Mouse (Mus musculus) adrenal gland, postnatal 25 days (tissue): Measurements from ENCODE around the gene Gpnmb. TPM values are rescaled to one million over a fixed set of nuclear protein-coding genes. Genes with fewer than 3 reads are reported as not detected.

Experiments
- DNase-seq: peaks from one replicate; pipeline ENCODE4 v3.0.0; 2021; ENCODE audit warnings: mixed read lengths
- long read RNA-seq: library from polyadenylated mRNA; stranded (forward); transcript quantifications from one replicate; pipeline ENCODE4 v2.0.0, GENCODE M21; 2021
- total RNA-seq: library from RNA; stranded (reverse); gene quantifications from 2 replicates; pipeline ENCODE4 v1.2.3, GENCODE M21; 2021

Gpnmb gene
- total RNA-seq = 0.33 TPM in 1 of 2 replicates, not detected in the other
- long read RNA-seq = 0 reads

DNA sequence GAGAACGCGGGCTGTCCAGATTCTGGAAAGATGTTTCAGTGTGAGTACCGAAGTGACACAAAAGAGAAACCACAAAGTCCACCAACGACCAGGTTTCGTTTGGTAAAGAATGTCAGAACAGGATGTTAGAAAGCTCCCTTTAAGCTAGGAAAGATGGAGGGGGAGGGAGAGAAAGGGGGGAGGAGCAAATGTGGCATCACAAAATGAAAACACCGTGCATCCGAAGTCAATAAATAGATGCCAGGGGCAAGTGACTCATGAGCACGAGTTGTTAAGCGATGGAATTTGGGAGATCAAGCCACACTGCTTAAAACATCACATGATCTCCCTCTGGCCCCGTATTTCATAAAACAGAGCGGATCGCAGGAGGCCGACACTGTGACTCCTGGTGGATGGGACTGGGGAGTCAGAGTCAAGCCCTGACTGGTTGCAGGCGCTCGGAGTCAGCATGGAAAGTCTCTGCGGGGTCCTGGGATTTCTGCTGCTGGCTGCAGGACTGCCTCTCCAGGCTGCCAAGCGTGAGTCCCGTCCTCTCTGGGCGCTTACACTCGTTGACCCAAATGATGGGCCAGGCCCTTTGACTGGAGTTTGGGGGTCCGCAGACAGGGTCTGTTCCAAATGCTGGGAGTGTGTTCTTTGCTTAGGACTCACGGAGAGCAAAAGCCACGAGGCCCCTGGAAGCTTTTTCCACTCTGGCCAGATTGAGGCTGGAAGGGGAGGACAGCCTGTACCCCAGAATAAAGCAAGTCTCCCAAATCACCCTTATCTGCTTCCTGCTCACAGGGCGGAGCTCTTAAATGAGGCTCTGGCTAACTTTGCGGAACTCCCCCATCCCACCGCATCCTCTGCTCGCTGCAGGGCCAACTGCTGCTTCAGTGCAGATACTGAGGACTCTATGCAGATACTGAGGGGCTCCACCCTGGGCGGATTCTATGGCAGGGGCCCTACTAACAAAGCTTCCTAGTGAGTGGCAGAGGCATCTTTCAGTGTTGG is at the start of gene Gpnmb:
Gene Gpnmb, plus strand, starts transcription at position 272 of the 993 bp plus-strand sequence.
- no peak for DNase-seq

- no peak for DNase-seq
Measured at GRCm38 (mm10) chr6:48989971-48990370, 46.4 kb upstream of the Gpnmb start.

DNA sequence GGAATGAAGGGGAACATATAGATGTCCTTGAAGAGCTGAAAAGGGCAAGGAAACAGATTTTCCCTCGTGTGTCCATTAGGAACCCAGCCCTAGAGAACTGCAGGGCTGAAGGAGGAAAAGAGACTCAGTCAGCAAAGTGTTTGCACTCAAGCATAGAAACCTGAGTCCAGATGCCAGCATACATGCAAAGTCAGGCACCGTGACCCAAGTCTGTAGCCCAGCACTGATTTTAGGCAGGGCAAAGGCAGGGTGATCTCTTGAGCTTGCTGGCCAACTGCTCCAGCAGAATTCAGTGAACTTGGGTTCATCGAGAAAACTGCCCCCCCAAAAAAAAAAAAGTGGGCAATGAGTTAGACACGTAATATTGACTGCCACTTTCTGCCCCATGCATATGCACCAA is 44.4 kb upstream of the Gpnmb start:
- DNase-seq = no peak

DNA sequence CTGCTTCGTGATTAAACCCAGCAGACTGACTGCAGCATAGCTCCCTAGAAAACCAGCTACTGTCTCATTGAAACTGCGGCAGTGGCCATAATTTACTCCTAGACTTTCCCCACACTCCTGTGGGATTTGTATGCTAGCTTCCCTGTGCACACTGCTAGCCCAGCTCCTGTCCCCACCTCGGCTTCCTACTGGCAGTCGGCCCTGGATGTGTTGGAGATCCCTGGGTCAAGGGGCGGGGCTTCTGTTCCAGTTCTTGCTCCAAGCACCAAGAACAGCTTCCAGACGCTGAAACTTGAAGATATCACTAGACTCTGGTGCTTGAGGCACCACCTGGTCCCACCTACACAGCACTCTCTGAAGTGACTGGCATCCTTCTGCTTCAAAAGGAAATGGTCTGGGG is 38.2 kb upstream of the Gpnmb start:
- DNase-seq = no peak

DNA sequence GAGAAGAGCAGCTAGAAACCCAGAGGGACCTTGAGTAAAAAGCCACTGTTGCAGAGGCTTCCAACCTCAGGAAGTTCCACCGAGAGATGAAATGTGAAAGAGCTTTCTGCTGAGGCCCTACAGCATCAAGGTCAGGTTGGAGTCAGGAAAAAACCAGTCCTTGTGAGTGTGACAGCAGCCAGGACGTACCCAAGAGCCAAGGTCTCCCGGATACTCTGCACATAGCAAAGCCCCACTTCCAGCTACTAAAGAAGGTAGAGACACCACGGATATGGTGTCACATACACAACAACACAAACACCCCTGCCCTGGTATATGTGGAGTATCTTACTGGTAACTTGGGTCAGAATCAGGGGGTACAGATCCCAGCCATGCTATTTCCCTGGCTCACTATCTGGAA is 37.5 kb upstream of the Gpnmb start:
- no peak for DNase-seq

- no peak for DNase-seq
Measured at GRCm38 (mm10) chr6:49003381-49003780, 33.0 kb upstream of the Gpnmb start.

GRCm38 (mm10) chr6:49007981-49008380 is 28.4 kb upstream of the Gpnmb start:
- DNase-seq = peak; percentile 62

GRCm38 (mm10) chr6:49008420-49009160 is 27.8 kb upstream of the Gpnmb start:
- DNase-seq = no peak

DNA sequence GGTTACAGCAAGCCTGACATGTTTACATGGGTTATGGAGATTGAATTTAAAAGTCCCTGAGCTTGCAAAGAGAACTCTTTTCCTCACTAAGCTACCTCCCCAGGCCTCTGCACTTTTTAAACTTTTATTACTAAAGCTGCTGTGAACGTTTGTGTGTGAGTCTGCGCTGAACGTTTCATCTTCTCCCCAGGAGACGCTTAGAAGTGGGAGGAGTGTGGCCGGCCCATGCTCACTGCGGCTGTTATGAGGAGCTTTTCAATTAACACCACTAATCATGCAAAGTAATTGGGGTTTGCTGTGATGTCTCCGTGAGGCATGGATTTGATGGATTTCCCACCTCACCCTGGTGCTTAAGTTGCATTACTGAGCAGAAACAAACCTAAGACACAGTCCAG is 27.2 kb upstream of the Gpnmb start:
- DNase-seq = no peak

GRCm38 (mm10) chr6:49009665-49010064 is 26.7 kb upstream of the Gpnmb start:
- DNase-seq = no peak

- DNase-seq = no peak
Measured at GRCm38 (mm10) chr6:49011191-49011590, 25.2 kb upstream of the Gpnmb start.

DNA sequence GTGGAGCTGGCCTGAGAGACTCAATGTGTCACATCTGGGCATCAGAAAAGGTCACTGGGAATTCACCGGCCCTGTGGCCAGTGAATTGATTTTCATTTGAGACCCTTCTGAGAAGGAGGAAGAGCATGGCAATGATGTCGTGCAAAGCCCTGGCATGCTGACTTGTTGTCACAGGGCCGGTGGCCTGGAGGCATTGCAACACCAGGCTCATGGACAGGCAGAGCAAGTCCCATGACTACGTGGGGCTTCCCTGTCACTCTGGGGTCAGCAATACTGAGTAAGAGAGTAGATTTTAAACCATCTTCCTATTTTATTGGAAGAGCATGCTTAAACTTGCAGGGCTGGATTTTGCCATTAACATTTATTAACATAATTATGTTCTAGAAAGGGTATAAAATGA is 23.3 kb upstream of the Gpnmb start:
- DNase-seq = no peak

GRCm38 (mm10) chr6:49013458-49013857 is 22.9 kb upstream of the Gpnmb start:
- DNase-seq = no peak

DNA sequence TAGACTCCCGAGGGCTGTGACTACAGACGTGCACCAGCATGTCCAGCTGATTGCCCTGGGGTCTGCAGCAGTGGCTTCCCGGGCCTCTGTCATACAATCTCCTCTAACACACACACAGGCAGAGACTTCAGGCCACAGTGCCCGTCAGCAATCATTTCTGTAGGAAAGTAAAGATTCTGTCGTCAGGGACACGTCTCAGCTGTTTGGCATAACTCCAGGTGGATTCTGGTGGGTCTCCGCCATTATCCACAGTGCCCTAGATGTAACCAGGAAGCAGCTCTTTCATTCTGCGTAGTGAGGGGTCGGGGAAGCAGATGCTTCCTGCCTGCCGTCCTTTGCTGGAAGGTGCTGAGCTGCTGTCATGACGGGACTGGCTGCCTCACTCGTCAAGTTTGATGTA is 19.2 kb upstream of the Gpnmb start:
- DNase-seq = no peak

DNA sequence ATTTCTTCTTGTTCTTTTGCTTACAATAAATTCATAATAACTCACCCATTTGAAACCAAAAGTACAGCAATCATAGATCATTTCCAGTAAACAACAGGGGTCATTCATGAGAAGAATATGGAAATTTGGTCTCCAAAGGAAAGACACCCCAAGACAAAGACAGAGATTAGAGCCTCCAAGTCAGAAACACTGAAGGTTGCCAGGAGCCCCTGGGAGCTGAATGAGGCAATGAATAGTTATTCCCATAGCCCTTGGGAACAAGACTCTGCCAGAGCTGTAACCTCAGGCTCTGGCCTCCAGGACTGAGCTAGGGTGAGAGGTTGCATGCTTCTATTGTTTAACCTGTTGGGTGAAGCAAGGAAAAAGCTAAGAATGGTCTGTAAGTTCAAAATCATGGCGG is 17.0 kb upstream of the Gpnmb start:
- DNase-seq = no peak

GRCm38 (mm10) chr6:49021141-49022012 is 15.0 kb upstream of the Gpnmb start:
- DNase-seq = no peak

GRCm38 (mm10) chr6:49022384-49022783 is 14.0 kb upstream of the Gpnmb start:
- no peak for DNase-seq

DNA sequence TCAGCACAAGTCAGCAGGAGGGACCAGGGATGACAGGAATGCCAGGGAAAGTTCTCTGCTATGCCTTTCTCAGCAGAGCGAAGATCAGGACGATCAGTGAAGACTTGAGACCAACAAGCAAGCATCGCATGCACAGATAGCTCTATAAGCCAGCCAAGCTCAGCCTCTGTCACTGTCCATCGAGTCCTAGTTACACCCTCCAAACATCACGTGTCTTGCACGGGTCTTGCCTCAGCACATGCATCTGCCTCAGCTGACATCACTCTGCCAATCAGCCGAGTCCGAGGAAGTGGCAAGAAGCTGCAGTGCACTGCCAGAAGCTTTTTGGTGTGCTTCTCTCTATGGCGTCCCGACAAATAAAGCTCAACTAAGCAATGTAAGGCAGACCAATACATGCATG is 13.0 kb upstream of the Gpnmb start:
- no peak for DNase-seq

DNA sequence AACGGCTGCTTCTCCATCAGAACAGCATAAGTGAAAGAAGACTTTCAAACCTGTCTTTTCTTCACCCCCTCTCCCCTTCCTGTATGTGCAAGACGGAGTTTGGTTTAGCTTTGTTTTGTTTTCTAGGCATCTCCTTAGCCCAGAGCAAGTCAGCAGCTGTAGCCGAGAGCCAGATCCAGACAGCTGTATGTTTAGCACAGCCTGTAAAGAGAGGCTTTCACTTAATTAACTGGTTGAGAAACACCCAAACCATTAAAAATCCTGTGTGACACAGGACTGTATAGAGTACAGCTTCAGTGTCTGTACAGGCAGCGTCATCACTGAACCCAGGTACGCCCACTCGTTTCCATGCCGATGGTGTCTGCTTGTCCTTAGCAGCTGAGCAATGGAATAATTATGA is 11.1 kb upstream of the Gpnmb start:
- no peak for DNase-seq

- DNase-seq = no peak
Measured at GRCm38 (mm10) chr6:49026496-49026895, 9.8 kb upstream of the Gpnmb start.

- no peak for DNase-seq
Measured at GRCm38 (mm10) chr6:49028019-49028418, 8.3 kb upstream of the Gpnmb start.

GRCm38 (mm10) chr6:49028708-49029107 is 7.6 kb upstream of the Gpnmb start:
- DNase-seq = no peak
